Mouse (Mus musculus) MEL (cell line): ENCODE results near the gene Ergic3. TPM values are rescaled to one million over a fixed set of nuclear protein-coding genes. Genes with fewer than 3 reads are reported as not detected.
A peak's percentile ranks its signal among the peaks of the same experiment; 100 is the strongest.

Experiments
- DNase-seq: peaks from one replicate; pipeline ENCODE4 v3.0.0; 2011; ENCODE audit warnings: low read depth, low spot score
- H3K27ac ChIP-seq: 2 replicates; pipeline ENCODE4 v1.5.1; 2012; ENCODE audit warnings: low read depth, mild to moderate bottlenecking, control low read depth, low read length, moderate library complexity; ENCODE audit not compliant: control insufficient read depth
- H3K27me3 ChIP-seq, 2 experiments: fragments of 150-350 bp in 1 of 2; sonication (generic) in 1 of 2; 2 replicates each; pipeline ENCODE4 v1.6.1; 2012; ENCODE audit warnings: low read length in 2 of 2, mild to moderate bottlenecking in 2 of 2, improper control_type of control experiment in 1 of 2, moderate library complexity in 1 of 2; ENCODE audit not compliant: insufficient read depth in 2 of 2, control insufficient read depth in 1 of 2
- H3K36me3 ChIP-seq, 2 experiments: 2 replicates each; pipeline ENCODE4 v1.6.1; 2012 to 2014; ENCODE audit warnings: low read length in 2 of 2, improper control_type of control experiment in 1 of 2, inconsistent platforms in 1 of 2, mild to moderate bottlenecking in 1 of 2; ENCODE audit not compliant: insufficient read depth in 2 of 2, control insufficient read depth in 1 of 2
- H3K4me1 ChIP-seq, 2 experiments: fragments of 150-350 bp in 1 of 2; sonication (generic) in 1 of 2; 2 replicates each; pipeline ENCODE4 v1.6.1; 2012; ENCODE audit warnings: low read length in 2 of 2, improper control_type of control experiment in 1 of 2, mild to moderate bottlenecking in 1 of 2; ENCODE audit not compliant: insufficient read depth in 2 of 2, control insufficient read depth in 1 of 2
- H3K4me3 ChIP-seq, 2 experiments: fragments of 150-350 bp in 1 of 2; sonication (generic) in 1 of 2; 2 replicates each; pipeline ENCODE4 v1.5.1; 2012; ENCODE audit warnings: low read depth in 2 of 2, low read length in 2 of 2, mild to moderate bottlenecking in 2 of 2, moderate library complexity in 2 of 2, control low read depth in 1 of 2, improper control_type of control experiment in 1 of 2; ENCODE audit not compliant: control insufficient read depth in 1 of 2, insufficient read depth in 1 of 2
- H3K79me2 ChIP-seq: 2 replicates; pipeline ENCODE4 v1.6.1; 2012; ENCODE audit warnings: mild to moderate bottlenecking, low read length, moderate library complexity; ENCODE audit not compliant: control insufficient read depth, poor library complexity, insufficient read depth
- H3K9ac ChIP-seq: 2 replicates; pipeline ENCODE4 v1.6.1; 2012; ENCODE audit warnings: low read depth, mild to moderate bottlenecking, control low read depth, low read length, moderate library complexity; ENCODE audit not compliant: control insufficient read depth, poor library complexity, severe bottlenecking
- H3K9me3 ChIP-seq: fragments of 150-350 bp; sonication (generic); replicated peaks from 2 replicates; pipeline ENCODE4 v1.6.1; 2012; ENCODE audit warnings: mild to moderate bottlenecking, low read length, improper control_type of control experiment, moderate library complexity; ENCODE audit not compliant: insufficient read depth
- BHLHE40 ChIP-seq: IDR thresholded peaks from 2 replicates; pipeline ENCODE4 v1.6.1; 2012; ENCODE audit warnings: low read depth, mild to moderate bottlenecking, inconsistent platforms, low read length, improper control_type of control experiment, borderline replicate concordance
- CHD1 ChIP-seq: IDR thresholded peaks from 2 replicates; pipeline ENCODE4 v1.6.1; 2012; ENCODE audit warnings: low read depth, mild to moderate bottlenecking, inconsistent platforms, low read length, improper control_type of control experiment
- ELF1 ChIP-seq: IDR thresholded peaks from 2 replicates; pipeline ENCODE4 v1.6.1; 2014; ENCODE audit warnings: low read depth, mild to moderate bottlenecking, inconsistent platforms, low read length, improper control_type of control experiment, moderate library complexity
- ETS1 ChIP-seq: IDR thresholded peaks from 2 replicates; pipeline ENCODE4 v1.6.1; 2012; ENCODE audit warnings: low read depth, mild to moderate bottlenecking, inconsistent platforms, low read length, improper control_type of control experiment, moderate library complexity
- HCFC1 ChIP-seq: IDR thresholded peaks from 2 replicates; pipeline ENCODE4 v1.6.1; 2012; ENCODE audit warnings: low read depth, mild to moderate bottlenecking, inconsistent platforms, low read length, improper control_type of control experiment, moderate library complexity
- JUND ChIP-seq: IDR thresholded peaks from 2 replicates; pipeline ENCODE4 v1.6.1; 2011; ENCODE audit warnings: low read depth, mild to moderate bottlenecking, improper control_type of control experiment, low read length
- MAX ChIP-seq: IDR thresholded peaks from 2 replicates; pipeline ENCODE4 v1.6.1; 2011; ENCODE audit warnings: low read length, improper control_type of control experiment
- MAZ ChIP-seq: IDR thresholded peaks from 2 replicates; pipeline ENCODE4 v1.6.1; 2012; ENCODE audit warnings: low read depth, mild to moderate bottlenecking, inconsistent platforms, low read length, improper control_type of control experiment
- MXI1 ChIP-seq: IDR thresholded peaks from 2 replicates; pipeline ENCODE4 v1.6.1; 2011; ENCODE audit warnings: mild to moderate bottlenecking, low read depth, low read length, improper control_type of control experiment
- MYC ChIP-seq: IDR thresholded peaks from 2 replicates; pipeline ENCODE4 v1.6.1; 2011; ENCODE audit warnings: low read depth, mild to moderate bottlenecking, low read length, improper control_type of control experiment, moderate library complexity
- NELFE ChIP-seq: IDR thresholded peaks from 2 replicates; pipeline ENCODE4 v1.6.1; 2011; ENCODE audit warnings: low read depth, low read length, improper control_type of control experiment
- NRF1 ChIP-seq: IDR thresholded peaks from 2 replicates; pipeline ENCODE4 v1.6.1; 2014; ENCODE audit warnings: low read depth, mild to moderate bottlenecking, inconsistent platforms, low read length, improper control_type of control experiment, moderate library complexity; ENCODE audit not compliant: poor library complexity, insufficient read depth, severe bottlenecking
- POLR2A ChIP-seq, 2 experiments: IDR thresholded peaks; 2 replicates each; pipeline ENCODE4 v1.6.1; 2011 to 2012; ENCODE audit warnings: low read length in 2 of 2, mild to moderate bottlenecking in 2 of 2, control low read depth in 1 of 2, improper control_type of control experiment in 1 of 2, low read depth in 1 of 2, moderate library complexity in 1 of 2; ENCODE audit not compliant: control insufficient read depth in 1 of 2, insufficient read depth in 1 of 2, poor library complexity in 1 of 2
- POLR2AphosphoS2 ChIP-seq: IDR thresholded peaks from 2 replicates; pipeline ENCODE4 v1.6.1; 2011; ENCODE audit warnings: low read length, improper control_type of control experiment
- RCOR1 ChIP-seq: IDR thresholded peaks from 2 replicates; pipeline ENCODE4 v1.6.1; 2012; ENCODE audit warnings: low read depth, mild to moderate bottlenecking, inconsistent platforms, low read length, improper control_type of control experiment
- SIN3A ChIP-seq: IDR thresholded peaks from 2 replicates; pipeline ENCODE4 v1.6.1; 2012; ENCODE audit warnings: low read length, improper control_type of control experiment, inconsistent platforms
- TAL1 ChIP-seq: IDR thresholded peaks from 2 replicates; pipeline ENCODE4 v1.6.1; 2012; ENCODE audit warnings: mild to moderate bottlenecking, inconsistent platforms, low read length, moderate library complexity, mixed read lengths
- TBP ChIP-seq: IDR thresholded peaks from 2 replicates; pipeline ENCODE4 v1.8.0; 2011; ENCODE audit warnings: low read depth, low read length, improper control_type of control experiment
- TCF12 ChIP-seq: IDR thresholded peaks from 2 replicates; pipeline ENCODE4 v1.6.1; 2014; ENCODE audit warnings: low read depth, mild to moderate bottlenecking, inconsistent platforms, low read length, improper control_type of control experiment, moderate library complexity
- USF1 ChIP-seq: IDR thresholded peaks from 2 replicates; pipeline ENCODE4 v1.6.1; 2014; ENCODE audit warnings: low read depth, mild to moderate bottlenecking, inconsistent platforms, low read length, improper control_type of control experiment, moderate library complexity
- USF2 ChIP-seq, 2 experiments: IDR thresholded peaks; 2 replicates each; pipeline ENCODE4 v1.6.1; 2011 to 2012; ENCODE audit warnings: improper control_type of control experiment in 2 of 2, low read length in 2 of 2, borderline replicate concordance in 1 of 2, inconsistent platforms in 1 of 2, low read depth in 1 of 2, mild to moderate bottlenecking in 1 of 2; ENCODE audit not compliant: insufficient read depth in 1 of 2
- ZKSCAN1 ChIP-seq: IDR thresholded peaks from 2 replicates; pipeline ENCODE4 v1.6.1; 2012; ENCODE audit warnings: low read depth, mild to moderate bottlenecking, inconsistent platforms, low read length, improper control_type of control experiment, moderate library complexity
- ZMIZ1 ChIP-seq: IDR thresholded peaks from 2 replicates; pipeline ENCODE4 v1.6.1; 2012; ENCODE audit warnings: low read depth, mild to moderate bottlenecking, inconsistent platforms, low read length, improper control_type of control experiment, moderate library complexity
- ZNF384 ChIP-seq: IDR thresholded peaks from 2 replicates; pipeline ENCODE4 v1.6.1; 2012; ENCODE audit warnings: low read depth, mild to moderate bottlenecking, inconsistent platforms, low read length, improper control_type of control experiment
- polyA plus RNA-seq, 2 experiments: library from polyadenylated mRNA; stranded (reverse) in 1 of 2; unstranded in 1 of 2; fragments of >175 nt in 1 of 2; fragments of >200 nt in 1 of 2; gene quantifications; 2 replicates each; pipeline versions ENCODE4 v1.2.1 to v1.2.4; 2012; ENCODE audit warnings: low replicate concordance in 2 of 2, low read depth in 1 of 2; ENCODE audit not compliant: insufficient read length in 2 of 2, insufficient read depth in 1 of 2, missing spikeins in 1 of 2
- total RNA-seq: library from RNA; depleted of rRNA; stranded (reverse); fragments of 300-350 nt; gene quantifications from 2 replicates; pipeline ENCODE4 v1.2.3, GENCODE M21; 2012; rRNA removed

The Ergic3 gene
- total RNA-seq (80.0 and 86.9 TPM in 2 replicates), polyA plus RNA-seq (100 to 1,000 TPM in 1 of 2 experiments, not detected in 1; 168 TPM)

GRCm38 (mm10) chr2:156007888-156008532, at the start of gene Ergic3, which contains the start of gene 6430550D23Rik:
Ergic3 (plus strand) TSS chr2:156008045.
6430550D23Rik (minus strand) TSS chr2:156007977.
- peak within 1 kb of the TSS; percentile 36 for H3K27ac ChIP-seq
- peak within 1 kb of the TSS; percentile 84 to 97 for H3K4me3 ChIP-seq
- H3K36me3 ChIP-seq, result peaks cover 0 to 4% of the 10 kb centered on the region in 2 experiments; a peak in 3 of 4 replicates
- no peaks in the 10 kb centered on the region for H3K9me3 ChIP-seq
- H3K9ac ChIP-seq, result peak within 1 kb of the TSS; percentile 77
- TF ChIP-seq TCF12 (peak; percentile 10; the same call in 1 of the 2 replicates), ELF1 (peak; percentile 86), MAX (peak; percentile 55; the same call in 1 of the 2 replicates), BHLHE40 (no peak), POLR2A (IDR thresholded peaks at IDR 0.05; ENCODE audit: control insufficient read depth in 1 of 2, insufficient read depth in 1 of 2, low read depth in 1 of 2, low read length in 2 of 2, poor library complexity in 1 of 2) (peak; percentile 72 to 77; a peak in 3 of 4 replicates), HCFC1 (peak; percentile 80), TAL1 (no peak), NRF1 (peak; percentile 100; the same call in 1 of the 2 replicates), CHD1 (no peak), SIN3A (peak; percentile 63), USF1 (peak; percentile 61), NELFE (peak; percentile 71), TBP (peak; percentile 42; the same call in 1 of the 2 replicates)
- peaks cover 6% of the 10 kb centered on the region for H3K79me2 ChIP-seq
- H3K27me3 ChIP-seq, result no peaks in the 10 kb centered on the region
- peak; percentile 99 for DNase-seq
- peaks cover 0 to 6% of the 10 kb centered on the region in 2 experiments; a peak in 1 of 4 replicates for H3K4me1 ChIP-seq

- no peak overlapping the region for H3K4me3 ChIP-seq
- peaks cover 11% of the 10 kb centered on the region for H3K79me2 ChIP-seq
- peaks cover 0 to 7% of the 10 kb centered on the region in 2 experiments; a peak in 2 of 4 replicates for H3K36me3 ChIP-seq
- TF ChIP-seq TAL1, result no peak
- no peak for TF ChIP-seq POLR2A (IDR thresholded peaks at IDR 0.05; ENCODE audit: control insufficient read depth in 1 of 2, insufficient read depth in 1 of 2, low read depth in 1 of 2, low read length in 2 of 2, poor library complexity in 1 of 2)
- no peak for TF ChIP-seq CHD1
- no peak for TF ChIP-seq MXI1
- TF ChIP-seq ETS1, result no peak
- TF ChIP-seq POLR2AphosphoS2, result no peak
- no peak for TF ChIP-seq TBP
- TF ChIP-seq MYC, result no peak
- TF ChIP-seq HCFC1, result no peak
- TF ChIP-seq BHLHE40, result no peak
- TF ChIP-seq MAX, result no peak
- no peak for TF ChIP-seq JUND
- no peak for TF ChIP-seq ZMIZ1
- TF ChIP-seq RCOR1, result no peak
- TF ChIP-seq ZKSCAN1, result no peak
- TF ChIP-seq ZNF384, result no peak
- no peak for TF ChIP-seq MAZ
- no peak for TF ChIP-seq USF2 (IDR thresholded peaks at IDR 0.05; ENCODE audit: borderline replicate concordance in 1 of 2, insufficient read depth in 1 of 2, low read depth in 1 of 2, low read length in 2 of 2)
- DNase-seq, result no peak
- H3K4me1 ChIP-seq, result peaks cover 0 to 3% of the 10 kb centered on the region in 2 experiments; a peak in 1 of 4 replicates
- no peaks in the 10 kb centered on the region for H3K27me3 ChIP-seq
- no peaks in the 10 kb centered on the region for H3K9me3 ChIP-seq
- H3K27ac ChIP-seq, result no peak overlapping the region
- H3K9ac ChIP-seq, result no peak overlapping the region
Observed at GRCm38 (mm10) chr2:155959981-155960380, 47.9 kb upstream of the Ergic3 start.
